Mouse (Mus musculus) spleen, adult 2 months (tissue): ENCODE results near the gene Hoxd9. TPM values are rescaled to one million over a fixed set of nuclear protein-coding genes. Genes with fewer than 3 reads are reported as not detected.

Source experiments
- DNase-seq, 2 experiments: peaks; one replicate each; pipeline versions ENCODE4 v3.0.0 to v3.0.0-alpha.2; 2012 to 2021; ENCODE audit warnings: low spot score in 2 of 2, low read depth in 1 of 2
- H3K27ac ChIP-seq: fragments of 200-500 bp; 2 replicates; pipeline ENCODE4 v1.5.1; 2012; ENCODE audit warnings: low read length, inconsistent platforms; ENCODE audit not compliant: insufficient read depth
- H3K27me3 ChIP-seq: fragments of 200-500 bp; 2 replicates; pipeline ENCODE4 v1.6.1; 2012; ENCODE audit warnings: mild to moderate bottlenecking, moderate library complexity, low read length, inconsistent platforms; ENCODE audit not compliant: control insufficient read depth, insufficient read depth
- H3K36me3 ChIP-seq: fragments of 200-500 bp; 2 replicates; pipeline ENCODE4 v1.6.1; 2012; ENCODE audit warnings: mild to moderate bottlenecking, low read length, inconsistent platforms; ENCODE audit not compliant: control insufficient read depth, insufficient read depth
- H3K4me1 ChIP-seq: fragments of 200-500 bp; 2 replicates; pipeline ENCODE4 v1.6.1; 2011; ENCODE audit warnings: inconsistent platforms; ENCODE audit not compliant: control insufficient read depth, insufficient read depth, insufficient read length
- H3K4me3 ChIP-seq: fragments of 200-500 bp; 2 replicates; pipeline ENCODE4 v1.5.1; 2011; ENCODE audit warnings: mild to moderate bottlenecking, inconsistent platforms; ENCODE audit not compliant: insufficient read depth, insufficient read length; ENCODE audit errors: extremely low read depth
- CTCF ChIP-seq: fragments of 200-500 bp; IDR thresholded peaks from 2 replicates; pipeline ENCODE4 v1.5.1; 2011; ENCODE audit warnings: mild to moderate bottlenecking, inconsistent platforms; ENCODE audit not compliant: insufficient read depth, insufficient read length, insufficient replicate concordance; ENCODE audit errors: extremely low read depth
- POLR2A ChIP-seq: fragments of 200-500 bp; IDR thresholded peaks from 2 replicates; pipeline ENCODE4 v1.6.1; 2011; ENCODE audit warnings: low read depth, low read length, inconsistent platforms
- WGBS: fragments of 180-500 bp; shearing (Covaris S2); methylation state at CpG from one replicate; pipeline ENCODE4 v1.1.7; 2018; 5-methylcytosine and 5-hydroxymethylcytosine counted together
- polyA plus RNA-seq: library from polyadenylated mRNA; depleted of rRNA; stranded (reverse); fragments of >200 nt; gene quantifications from 2 replicates; pipeline ENCODE4 v1.2.3, GENCODE M21; 2012

The Hoxd9 gene
- polyA plus RNA-seq, 1 experiment: 0.06 TPM

DNA sequence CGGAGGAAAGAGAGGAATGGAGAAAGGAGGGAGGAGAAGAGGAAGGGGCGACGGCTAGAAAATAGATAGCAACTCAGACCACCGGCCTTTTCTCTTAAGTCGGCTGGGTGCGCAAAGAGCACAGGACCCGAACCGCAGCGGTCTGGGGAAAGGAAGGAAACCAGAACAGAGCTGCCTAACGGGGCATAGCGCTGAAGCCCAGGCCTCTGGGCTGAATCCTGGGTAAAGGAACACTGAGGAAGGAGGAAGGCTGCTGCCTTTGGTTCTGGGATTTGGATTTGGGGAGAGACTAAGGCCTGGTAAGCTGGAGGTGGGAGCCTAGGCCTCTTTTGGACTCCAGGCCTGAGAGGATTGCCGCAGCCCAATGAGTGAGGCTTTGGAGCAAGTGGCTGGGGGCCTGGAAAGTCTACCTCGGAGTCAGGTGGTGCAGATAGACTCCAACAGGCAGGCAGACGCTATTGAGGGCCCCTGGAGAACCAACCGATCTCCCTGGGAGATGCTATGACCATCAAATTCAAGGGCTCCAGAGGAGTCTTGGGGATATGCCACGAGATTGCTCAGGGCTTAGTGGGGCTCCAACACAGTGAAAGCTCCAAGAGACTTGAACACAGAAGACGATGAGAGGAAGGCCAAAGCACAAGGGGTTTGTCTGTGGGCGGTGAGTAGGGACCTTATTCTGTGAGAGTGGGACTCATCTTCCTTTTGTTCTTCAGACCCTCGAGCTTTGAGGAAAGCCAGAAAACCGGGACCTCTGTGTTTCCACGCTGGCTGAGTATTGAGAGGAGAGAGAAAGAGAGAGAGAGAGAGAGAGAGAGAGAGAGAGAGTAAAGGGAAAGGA lies 16.7 kb upstream of the Hoxd9 start:
- Histone ChIP-seq H3K4me1 (peaks cover 5% of the 10 kb centered on the region), H3K27ac (no peak overlapping the region), H3K36me3 (no peaks in the 10 kb centered on the region), H3K4me3 (no peak overlapping the region), H3K27me3 (peaks cover 40% of the 10 kb centered on the region)
- 8% methylated on average over 21 of the region's 21 CpGs for WGBS
- TF ChIP-seq POLR2A (no peak), CTCF (no peak)
- DNase-seq: no peak

DNA sequence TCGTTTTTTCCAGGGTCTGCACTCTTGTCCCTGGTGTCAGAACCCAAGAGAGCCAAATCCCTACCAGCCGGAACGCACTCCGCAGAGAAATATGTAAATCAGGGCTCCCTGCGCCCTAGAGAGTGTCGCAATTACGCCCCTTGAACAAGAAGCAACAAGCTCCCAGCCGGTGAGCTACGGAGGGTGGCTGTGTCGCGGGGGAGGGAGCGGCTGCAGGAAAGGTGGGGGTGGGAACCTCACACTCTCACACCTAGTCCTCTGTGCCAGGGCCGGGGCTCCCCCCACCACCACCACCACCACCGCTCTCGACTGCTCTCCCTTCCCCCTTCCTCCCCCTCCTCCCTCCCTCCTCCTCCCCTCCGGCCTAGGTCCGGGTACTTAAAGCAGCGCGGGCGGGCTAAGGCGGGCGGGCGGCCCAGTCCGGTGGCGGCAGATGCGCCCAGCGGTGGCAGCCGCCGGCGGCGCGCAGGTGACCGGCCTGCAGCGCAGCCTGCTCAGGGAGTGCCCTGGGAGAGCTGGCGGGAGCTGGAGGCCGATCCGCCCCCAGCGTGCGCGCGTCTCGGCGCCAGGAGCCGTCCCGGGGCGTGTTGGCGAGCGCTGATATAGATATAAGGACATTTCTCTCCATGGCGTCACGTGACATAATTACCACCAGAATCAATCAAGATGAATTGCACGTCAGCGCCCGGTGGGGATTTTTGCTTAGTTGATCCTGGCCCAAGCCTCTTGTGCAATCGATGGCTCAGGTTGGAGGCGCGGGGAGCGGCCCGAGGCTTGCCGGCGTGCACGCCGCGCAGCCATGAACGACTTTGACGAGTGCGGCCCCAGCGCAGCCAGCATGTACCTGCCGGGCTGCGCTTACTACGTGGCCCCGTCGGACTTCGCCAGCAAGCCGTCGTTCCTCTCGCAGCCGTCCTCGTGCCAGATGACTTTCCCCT lies 15.7 kb upstream of the Hoxd9 start:
- no peak for DNase-seq
- no peak for TF ChIP-seq POLR2A
- no peak for TF ChIP-seq CTCF
- Histone ChIP-seq H3K27ac (no peak overlapping the region), H3K4me3 (no peak overlapping the region), H3K4me1 (peaks cover 5% of the 10 kb centered on the region), H3K27me3 (peaks cover 43% of the 10 kb centered on the region), H3K36me3 (no peaks in the 10 kb centered on the region)
- WGBS: 4% methylated on average over 78 of the region's 78 CpGs

DNA sequence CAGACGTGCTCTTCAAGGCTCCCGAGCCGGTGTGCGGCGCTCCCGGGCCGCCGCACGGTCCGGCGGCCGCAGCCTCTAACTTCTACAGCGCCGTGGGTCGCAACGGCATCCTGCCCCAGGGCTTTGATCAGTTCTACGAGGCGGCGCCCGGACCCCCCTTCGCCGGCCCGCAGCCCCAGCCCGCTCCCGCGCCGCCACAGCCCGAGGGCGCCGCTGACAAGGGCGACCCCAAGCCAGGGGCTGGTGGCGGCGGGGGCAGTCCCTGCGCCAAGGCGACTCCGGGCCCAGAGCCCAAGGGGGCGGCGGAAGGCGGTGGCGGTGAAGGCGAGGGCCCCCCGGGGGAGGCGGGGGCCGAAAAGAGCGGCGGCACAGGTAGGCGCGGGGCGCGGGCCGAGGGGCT lies 14.7 kb upstream of the Hoxd9 start:
- 9% methylated on average over 43 of the region's 51 CpGs for WGBS
- DNase-seq: no peak
- H3K27me3 ChIP-seq: peaks cover 51% of the 10 kb centered on the region
- H3K4me3 ChIP-seq: no peak overlapping the region
- no peak overlapping the region for H3K27ac ChIP-seq
- H3K4me1 ChIP-seq: peaks cover 5% of the 10 kb centered on the region
- no peaks in the 10 kb centered on the region for H3K36me3 ChIP-seq
- TF ChIP-seq CTCF (no peak), POLR2A (no peak)

- Histone ChIP-seq H3K4me3 (no peak overlapping the region), H3K27me3 (peaks cover 53% of the 10 kb centered on the region), H3K36me3 (no peaks in the 10 kb centered on the region), H3K27ac (no peak overlapping the region), H3K4me1 (peaks cover 5% of the 10 kb centered on the region)
- WGBS: 7% methylated on average over 18 of the region's 18 CpGs
- DNase-seq: no peak
- no peak for TF ChIP-seq POLR2A
- TF ChIP-seq CTCF: no peak
These were observed 14.0 kb upstream of the Hoxd9 start for GRCm38 (mm10) chr2:74683471-74683951.

DNA sequence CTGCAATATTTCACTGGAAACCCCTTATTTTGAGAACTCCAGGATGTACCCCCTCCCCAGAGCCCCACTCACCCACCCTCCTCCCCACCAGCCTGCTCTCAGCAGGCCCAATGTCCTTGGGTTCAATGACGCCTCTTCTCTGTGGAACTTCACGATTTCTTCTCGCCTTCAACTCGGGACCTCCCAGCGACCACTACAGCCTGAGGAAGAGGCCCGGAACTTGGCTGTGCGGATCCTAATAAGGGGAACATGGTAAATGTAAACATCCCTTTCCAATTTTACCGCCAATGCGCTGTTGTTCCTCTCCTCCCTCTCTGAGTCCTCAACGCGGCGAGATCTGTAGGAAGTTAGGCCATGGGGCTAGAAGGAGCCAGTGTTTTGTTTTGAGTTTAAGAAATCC lies 13.4 kb upstream of the Hoxd9 start:
- Histone ChIP-seq H3K36me3 (no peaks in the 10 kb centered on the region), H3K27me3 (peaks cover 53% of the 10 kb centered on the region), H3K4me1 (peaks cover 5% of the 10 kb centered on the region), H3K27ac (no peak overlapping the region), H3K4me3 (no peak overlapping the region)
- WGBS: 11% methylated on average over 12 of the region's 12 CpGs
- TF ChIP-seq POLR2A: no peak
- no peak for TF ChIP-seq CTCF
- no peak for DNase-seq

DNA sequence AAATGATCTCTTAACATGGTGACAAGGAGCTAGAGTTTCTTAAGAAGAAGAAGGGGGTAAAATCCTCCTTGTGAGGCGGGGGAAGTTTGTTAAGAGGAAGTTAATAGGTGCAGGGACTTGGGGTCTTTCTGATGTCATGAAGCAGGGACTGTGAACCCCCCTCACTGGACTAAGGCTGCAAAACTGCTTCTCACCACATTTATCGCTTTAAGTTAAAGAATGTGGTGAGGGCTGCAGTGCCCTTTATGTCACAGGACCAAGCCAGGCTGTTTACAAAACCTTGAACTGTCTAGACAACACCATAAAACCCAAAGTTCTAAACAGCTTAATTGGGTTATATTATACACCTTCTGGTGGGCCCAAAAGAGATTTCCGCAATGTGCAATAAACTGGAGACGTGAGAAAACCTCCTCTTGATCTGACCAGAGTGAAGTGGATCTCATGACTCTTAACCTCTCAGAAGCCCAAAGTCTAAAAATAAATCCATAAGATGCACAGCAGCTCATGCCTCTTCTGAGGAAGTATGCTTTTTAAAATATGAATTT lies 12.4 kb upstream of the Hoxd9 start:
- WGBS: 25% methylated on average over 4 of the region's 4 CpGs
- Histone ChIP-seq H3K4me1 (peaks cover 5% of the 10 kb centered on the region), H3K36me3 (no peaks in the 10 kb centered on the region), H3K27ac (no peak overlapping the region), H3K4me3 (no peak overlapping the region), H3K27me3 (peaks cover 57% of the 10 kb centered on the region)
- TF ChIP-seq POLR2A (no peak), CTCF (no peak)
- no peak for DNase-seq
